Mouse (Mus musculus) cerebellum, postnatal 10 days (tissue): ENCODE data around the gene C130074G19Rik.
A peak's percentile ranks its signal among the peaks of the same experiment; 100 is the strongest.

Experiments used
- DNase-seq, 2 experiments: peaks; one replicate each; pipeline ENCODE4 v3.0.0; 2021; ENCODE audit warnings: mixed read lengths in 2 of 2

Gene C130074G19Rik

GRCm38 (mm10) chr1:184836350-184836749 lies 46.7 kb downstream of the C130074G19Rik start:
- no peak for DNase-seq

DNA sequence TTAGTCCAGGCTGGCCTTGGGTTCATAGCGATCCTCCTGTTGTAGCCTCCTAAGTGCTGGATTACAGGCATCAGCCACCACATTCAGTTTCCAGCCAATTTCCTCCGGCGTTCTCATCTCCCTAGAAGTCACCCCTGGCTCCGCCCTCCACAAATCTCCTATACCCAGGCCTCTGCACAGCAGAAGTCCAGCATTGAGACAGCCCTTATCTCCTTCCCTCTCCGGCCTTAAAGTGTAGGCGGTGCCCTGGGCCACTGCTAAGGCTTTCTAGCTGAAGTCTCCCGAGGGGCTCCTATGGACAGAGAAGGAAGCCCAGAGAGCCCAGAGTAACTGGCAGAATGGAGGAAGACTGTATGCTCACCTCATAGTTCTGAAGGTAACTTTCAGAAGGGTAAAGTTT lies 49.5 kb downstream of the C130074G19Rik start:
- no peak for DNase-seq

- DNase-seq, result no peak
Measured at GRCm38 (mm10) chr1:184832211-184832610, 50.8 kb downstream of the C130074G19Rik start.

DNA sequence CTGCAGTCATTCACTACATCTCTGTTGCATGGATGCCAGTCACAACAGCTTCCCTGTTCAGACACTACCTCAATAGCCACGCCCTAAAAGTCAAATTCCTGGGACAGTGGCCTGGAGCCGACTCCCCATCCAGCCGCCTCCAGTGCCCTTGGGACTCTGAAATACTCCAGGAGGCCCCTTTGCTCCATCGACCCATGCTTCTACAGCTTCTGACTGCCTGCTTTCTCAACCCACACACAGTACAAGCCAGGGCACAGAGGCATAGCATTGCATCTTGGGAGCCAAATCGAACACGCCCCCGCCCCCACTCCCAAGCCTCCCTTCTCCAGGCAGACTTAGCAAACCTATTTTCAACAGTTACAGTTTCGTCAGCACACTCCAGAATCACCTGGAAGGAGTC lies 53.1 kb downstream of the C130074G19Rik start:
- DNase-seq, result no peak

DNA sequence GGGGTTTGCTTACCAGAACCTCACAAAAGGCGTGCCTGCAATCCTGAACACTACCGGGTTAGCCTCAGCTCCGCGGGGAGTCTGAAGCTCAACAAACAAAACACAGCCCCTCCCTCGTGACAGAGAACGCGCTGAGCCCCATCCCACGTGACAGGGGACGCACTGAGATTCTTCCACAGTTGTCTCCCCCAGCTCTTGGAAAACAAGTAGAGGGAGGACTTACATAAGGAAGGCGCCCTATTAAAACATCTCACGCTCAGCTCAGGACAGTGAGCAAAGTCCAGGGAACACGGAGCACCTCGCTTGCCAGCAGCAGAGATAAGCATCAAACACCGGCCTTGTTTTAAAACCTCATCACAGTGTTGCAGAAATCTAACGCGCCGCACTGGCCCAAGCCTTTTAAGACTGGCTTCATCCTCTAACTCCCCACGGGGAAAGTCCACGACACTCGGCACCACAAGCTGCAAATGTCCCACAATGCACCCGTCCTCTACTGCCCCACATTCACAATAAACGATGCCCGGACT lies 55.8 kb downstream of the C130074G19Rik start:
- DNase-seq, result no peak

GRCm38 (mm10) chr1:184825093-184825492 lies 57.9 kb downstream of the C130074G19Rik start:
- peak; percentile 65 to 78 for DNase-seq

DNA sequence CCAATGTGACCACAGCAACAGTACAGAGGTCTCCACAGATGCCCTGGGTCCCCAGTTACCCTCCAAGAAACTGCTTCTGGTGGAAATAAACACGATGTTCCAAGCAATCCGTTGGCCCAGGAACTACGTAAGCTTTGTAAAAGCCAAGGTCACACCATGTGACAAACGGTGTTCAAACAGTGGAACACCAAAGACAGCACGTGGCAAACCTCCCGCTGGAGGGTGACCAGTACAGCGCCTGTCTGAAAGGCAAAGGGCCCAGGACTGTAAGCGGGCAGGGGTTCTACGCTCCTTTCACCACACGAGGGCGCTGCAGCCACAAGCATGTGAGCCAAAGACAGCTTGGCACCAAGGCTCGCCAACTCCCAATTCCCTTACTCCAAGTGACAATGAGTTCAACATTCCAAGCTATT lies 58.6 kb downstream of the C130074G19Rik start:
- peak; percentile 95 to 97 for DNase-seq

DNA sequence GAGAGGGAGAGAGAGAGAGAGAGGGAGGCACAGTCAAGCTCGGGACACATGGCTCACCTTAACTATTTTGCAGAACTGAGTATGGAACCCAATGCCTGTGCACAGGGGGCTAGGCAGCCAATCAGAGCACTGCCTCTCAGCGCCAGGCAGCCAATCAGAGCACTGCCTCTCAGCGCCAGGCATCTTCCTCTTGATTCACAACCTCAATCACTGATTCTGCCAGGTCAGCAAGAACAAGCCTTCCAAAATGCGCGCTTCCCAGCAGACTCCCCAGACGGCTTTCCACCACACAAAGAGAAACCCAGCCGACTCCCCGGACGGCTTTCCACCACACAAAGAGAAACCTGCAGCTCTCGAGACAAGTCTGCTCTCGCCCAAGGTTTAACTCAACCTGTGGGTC lies 60.3 kb downstream of the C130074G19Rik start:
- DNase-seq, result peak; percentile 60 to 67
